Mouse (Mus musculus) forebrain, embryonic 14.5 days (tissue): ENCODE data around the gene Orm3. TPM values are rescaled to one million over a fixed set of nuclear protein-coding genes. Genes with fewer than 3 reads are reported as not detected.

Experiments used
- ATAC-seq: fragments of 200-750 bp; cut with Nextera tagmentation; 2 replicates; pipeline ENCODE4 v1.8.0; 2017; ENCODE audit warnings: mild to moderate bottlenecking, moderate library complexity
- DNase-seq: peaks from one replicate; pipeline ENCODE4 v3.0.0-alpha.2; 2015; ENCODE audit warnings: low spot score
- H3K27ac ChIP-seq: fragments of 300-500 bp; sonication (generic); 2 replicates; pipeline ENCODE4 v1.5.1; 2014; ENCODE audit warnings: low read depth, mild to moderate bottlenecking, control low read depth, low read length, moderate library complexity
- H3K27me3 ChIP-seq: fragments of 300-500 bp; sonication (generic); replicated peaks from 2 replicates; pipeline ENCODE4 v1.6.1; 2014; ENCODE audit warnings: low read length, control low read depth, mixed read lengths; ENCODE audit not compliant: control insufficient read depth, insufficient read depth
- H3K36me3 ChIP-seq: fragments of 300-500 bp; sonication (generic); 2 replicates; pipeline ENCODE4 v1.6.1; 2014; ENCODE audit warnings: low read length, control low read depth; ENCODE audit not compliant: control insufficient read depth, insufficient read depth
- H3K4me1 ChIP-seq: fragments of 300-500 bp; sonication (generic); 2 replicates; pipeline ENCODE4 v1.6.1; 2014; ENCODE audit warnings: antibody characterized with exemption, low read length, control low read depth; ENCODE audit not compliant: control insufficient read depth, insufficient read depth
- H3K4me2 ChIP-seq: fragments of 300-500 bp; sonication (generic); 2 replicates; pipeline ENCODE4 v1.6.1; 2014; ENCODE audit warnings: mild to moderate bottlenecking, control low read depth, low read length
- H3K4me3 ChIP-seq: fragments of 300-500 bp; sonication (generic); 2 replicates; pipeline ENCODE4 v1.5.1; 2014; ENCODE audit warnings: low read depth, low read length, control low read depth
- H3K9ac ChIP-seq: fragments of 300-500 bp; sonication (generic); 2 replicates; pipeline ENCODE4 v1.6.1; 2014; ENCODE audit warnings: mild to moderate bottlenecking, low read length, control low read depth, moderate library complexity
- H3K9me3 ChIP-seq: fragments of 300-500 bp; sonication (generic); replicated peaks from 2 replicates; pipeline ENCODE4 v1.6.1; 2016; ENCODE audit warnings: low read length, control low read depth, mixed read lengths; ENCODE audit not compliant: control insufficient read depth
- WGBS: fragments of 180-500 bp; shearing (Covaris S2); extraction: QIAGEN DNeasy Blood & Tissue Kit; methylation state at CpG from one replicate; pipeline ENCODE4 v1.1.7; 2014; 5-methylcytosine and 5-hydroxymethylcytosine counted together
- polyA plus RNA-seq: library from polyadenylated mRNA; unstranded; fragments of >200 nt; fragmentation: Nextera tagmentation; extraction: Ambion mirVana; gene quantifications from 2 replicates; pipeline ENCODE4 v1.2.1, GENCODE M21; 2014

The Orm3 gene
- polyA plus RNA-seq, 1 experiment from 2014 or later, result not detected

- H3K9ac ChIP-seq, result no peak overlapping the region
- H3K27ac ChIP-seq, result no peak overlapping the region
- 65% methylated on average over 7 of the region's 7 CpGs for WGBS
- H3K4me2 ChIP-seq, result no peak overlapping the region
- H3K4me1 ChIP-seq, result no peaks in the 10 kb centered on the region
- no peak for ATAC-seq
- no peak overlapping the region for H3K4me3 ChIP-seq
- H3K27me3 ChIP-seq, result no peaks in the 10 kb centered on the region
- H3K9me3 ChIP-seq, result no peaks in the 10 kb centered on the region
- H3K36me3 ChIP-seq, result peaks cover 100% of the 10 kb centered on the region
- DNase-seq, result no peak
These were observed 21.5 kb downstream of the Orm3 start for GRCm38 (mm10) chr4:63377483-63377882.

DNA sequence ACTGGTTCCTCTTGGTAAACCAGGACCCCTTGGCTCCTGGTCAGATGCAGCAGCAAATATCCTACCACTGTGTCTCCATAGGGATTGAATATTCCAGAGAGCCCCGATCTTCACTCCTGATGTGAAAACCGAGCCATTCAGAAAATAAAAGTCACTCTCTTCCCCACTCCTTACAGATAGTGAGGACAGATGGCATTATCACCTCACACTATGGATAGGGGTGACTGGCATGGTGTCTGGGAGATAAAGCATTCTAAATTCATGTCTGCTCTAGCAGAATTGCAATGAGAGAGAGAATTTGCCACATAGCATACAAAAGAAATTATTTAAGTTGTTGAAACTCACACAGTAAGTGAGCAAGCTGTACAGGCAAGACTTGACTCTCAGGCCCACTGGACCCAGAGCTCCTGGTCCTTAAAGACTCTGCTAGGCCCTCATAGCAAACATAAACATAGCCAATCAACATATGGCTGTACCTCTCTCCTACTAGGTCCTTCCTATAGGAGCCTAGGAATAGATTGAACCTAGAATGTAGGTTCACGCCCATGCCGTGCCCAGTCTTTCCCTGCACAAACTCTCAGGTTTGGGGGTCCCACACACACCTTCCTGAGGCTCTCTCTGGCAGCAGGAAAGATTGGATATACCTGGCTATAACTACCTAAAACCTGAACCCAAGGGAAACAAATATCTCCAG lies 26.9 kb downstream of the Orm3 start:
- Histone ChIP-seq H3K36me3 (peaks cover 90% of the 10 kb centered on the region), H3K9me3 (no peaks in the 10 kb centered on the region), H3K9ac (no peak overlapping the region), H3K4me1 (0 out of 2 replicates have a peak, but pooled peaks cover under 1% of the 10 kb centered on the region), H3K4me2 (no peak overlapping the region), H3K4me3 (no peak overlapping the region), H3K27me3 (no peaks in the 10 kb centered on the region), H3K27ac (no peak overlapping the region)
- DNase-seq, result no peak
- 90% methylated on average over 4 of the region's 4 CpGs for WGBS
- ATAC-seq, result no peak

DNA sequence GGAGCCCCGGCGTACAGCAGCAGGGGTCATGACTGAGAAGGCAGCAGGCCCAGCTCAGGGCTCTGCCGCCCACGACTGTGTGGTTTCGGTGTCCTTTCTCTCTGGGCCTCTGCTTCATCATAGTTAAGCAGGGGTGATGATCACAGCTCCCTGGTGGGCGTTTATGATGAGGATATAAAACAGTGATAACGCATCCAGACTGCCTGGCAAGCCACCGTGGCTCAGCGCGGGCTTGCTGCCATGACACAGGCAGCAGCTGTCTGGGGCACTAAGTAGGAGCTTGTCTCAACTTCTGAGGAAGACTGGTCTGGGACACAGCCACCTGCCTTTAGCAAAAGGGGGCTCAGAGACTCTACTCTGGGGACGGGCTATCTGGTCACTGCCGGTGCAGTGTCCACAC lies 27.5 kb downstream of the Orm3 start:
- no peak overlapping the region for H3K4me3 ChIP-seq
- no peaks in the 10 kb centered on the region for H3K9me3 ChIP-seq
- no peak overlapping the region for H3K9ac ChIP-seq
- no peak overlapping the region for H3K27ac ChIP-seq
- H3K36me3 ChIP-seq, result peaks cover 83% of the 10 kb centered on the region
- H3K4me1 ChIP-seq, result 0 out of 2 replicates have a peak, but pooled peaks cover 7% of the 10 kb centered on the region
- H3K4me2 ChIP-seq, result no peak overlapping the region
- no peaks in the 10 kb centered on the region for H3K27me3 ChIP-seq
- no peak for ATAC-seq
- WGBS, result 71% methylated on average over 12 of the region's 12 CpGs
- no peak for DNase-seq

DNA sequence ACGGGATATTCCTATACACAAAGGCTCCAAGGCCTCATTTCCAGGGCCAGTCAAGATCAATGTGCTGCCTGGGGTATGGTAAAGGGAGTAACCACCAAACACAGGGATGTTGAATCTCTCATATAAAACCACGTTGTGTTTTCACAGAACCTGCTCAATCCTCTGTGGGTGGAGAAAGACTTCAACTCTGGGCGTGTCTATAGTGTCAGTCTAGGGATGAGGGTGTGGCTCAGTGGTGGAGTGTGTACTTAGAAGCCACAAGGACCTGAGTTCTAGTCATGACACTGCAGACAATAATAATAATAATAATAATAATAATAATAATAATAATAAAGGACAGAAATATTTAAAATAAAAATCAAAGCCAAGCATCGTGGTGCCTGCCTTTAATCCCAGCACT lies 28.3 kb downstream of the Orm3 start:
- Histone ChIP-seq H3K9me3 (no peaks in the 10 kb centered on the region), H3K9ac (no peak overlapping the region), H3K27ac (no peak overlapping the region), H3K27me3 (no peaks in the 10 kb centered on the region), H3K36me3 (peaks cover 75% of the 10 kb centered on the region), H3K4me1 (peaks cover 14% of the 10 kb centered on the region), H3K4me2 (no peak overlapping the region), H3K4me3 (no peak overlapping the region)
- ATAC-seq (no peak), DNase-seq (no peak)
- 88% methylated on average over 4 of the region's 4 CpGs for WGBS

DNA sequence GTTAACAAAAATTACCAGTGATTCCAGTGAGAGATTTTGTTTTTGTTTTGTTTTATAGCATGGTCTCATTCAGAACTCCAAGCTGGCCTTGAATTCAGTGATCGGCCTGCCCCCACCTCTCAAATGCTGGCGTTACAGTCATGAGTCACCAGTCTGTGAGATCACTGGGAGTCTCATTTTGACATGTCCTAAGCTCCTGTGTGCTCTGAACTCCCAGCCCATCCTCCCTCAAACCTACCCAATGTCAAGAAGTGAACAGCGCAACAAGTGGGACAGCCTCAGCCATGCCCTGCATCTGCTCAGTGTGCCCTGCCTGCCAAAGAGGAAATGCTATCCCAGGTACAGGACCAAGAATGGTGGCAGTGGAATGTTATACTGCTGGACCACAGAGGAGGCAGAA lies 29.3 kb downstream of the Orm3 start:
- Histone ChIP-seq H3K27me3 (no peaks in the 10 kb centered on the region), H3K9me3 (no peaks in the 10 kb centered on the region), H3K4me1 (peaks cover 24% of the 10 kb centered on the region), H3K4me3 (no peak overlapping the region), H3K36me3 (peaks cover 68% of the 10 kb centered on the region), H3K4me2 (no peak overlapping the region), H3K9ac (no peak overlapping the region), H3K27ac (no peak overlapping the region)
- no peak for ATAC-seq
- no peak for DNase-seq
- WGBS, result 93% methylated on average over 3 of the region's 3 CpGs

GRCm38 (mm10) chr4:63385784-63386183 lies 29.8 kb downstream of the Orm3 start:
- WGBS, result 58% methylated on average over 11 of the region's 11 CpGs

DNA sequence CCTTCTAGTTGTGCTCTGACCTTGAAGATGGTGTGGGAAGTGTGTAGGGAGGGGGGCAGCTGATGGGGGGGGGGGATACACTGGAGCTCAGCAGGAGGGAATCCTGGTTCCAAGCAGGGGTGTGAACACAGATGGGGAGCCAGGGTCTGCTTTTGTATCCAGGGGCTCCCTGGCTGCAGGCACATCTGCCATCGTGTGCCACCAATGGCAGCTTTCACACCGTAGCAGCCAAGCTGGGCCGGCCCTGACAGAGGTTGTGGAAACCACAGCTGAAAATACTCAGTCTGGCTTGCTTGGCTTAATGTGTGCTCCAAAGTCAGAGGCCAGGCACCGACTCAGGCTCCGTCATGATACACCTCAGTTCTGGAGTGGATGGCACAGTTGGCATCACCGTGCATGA lies 32.1 kb downstream of the Orm3 start:
- Histone ChIP-seq H3K9me3 (no peaks in the 10 kb centered on the region), H3K4me2 (no peak overlapping the region), H3K27me3 (no peaks in the 10 kb centered on the region), H3K4me1 (peaks cover 32% of the 10 kb centered on the region), H3K4me3 (no peak overlapping the region), H3K9ac (no peak overlapping the region), H3K36me3 (peaks cover 60% of the 10 kb centered on the region), H3K27ac (peak overlapping the region; percentile 94; the same call in 1 of the 2 replicates)
- no peak for ATAC-seq
- 50% methylated on average over 6 of the region's 6 CpGs for WGBS
- DNase-seq, result peak; percentile 52

More at GRCm38 (mm10) chr4:63385784-63386183, 29.8 kb downstream of the Orm3 start:
- Histone ChIP-seq H3K27me3 (no peaks in the 10 kb centered on the region), H3K4me1 (peaks cover 29% of the 10 kb centered on the region), H3K36me3 (peaks cover 68% of the 10 kb centered on the region), H3K9ac (no peak overlapping the region), H3K4me2 (no peak overlapping the region), H3K27ac (no peak overlapping the region), H3K4me3 (no peak overlapping the region), H3K9me3 (no peaks in the 10 kb centered on the region)
- DNase-seq (no peak), ATAC-seq (no peak)

DNA sequence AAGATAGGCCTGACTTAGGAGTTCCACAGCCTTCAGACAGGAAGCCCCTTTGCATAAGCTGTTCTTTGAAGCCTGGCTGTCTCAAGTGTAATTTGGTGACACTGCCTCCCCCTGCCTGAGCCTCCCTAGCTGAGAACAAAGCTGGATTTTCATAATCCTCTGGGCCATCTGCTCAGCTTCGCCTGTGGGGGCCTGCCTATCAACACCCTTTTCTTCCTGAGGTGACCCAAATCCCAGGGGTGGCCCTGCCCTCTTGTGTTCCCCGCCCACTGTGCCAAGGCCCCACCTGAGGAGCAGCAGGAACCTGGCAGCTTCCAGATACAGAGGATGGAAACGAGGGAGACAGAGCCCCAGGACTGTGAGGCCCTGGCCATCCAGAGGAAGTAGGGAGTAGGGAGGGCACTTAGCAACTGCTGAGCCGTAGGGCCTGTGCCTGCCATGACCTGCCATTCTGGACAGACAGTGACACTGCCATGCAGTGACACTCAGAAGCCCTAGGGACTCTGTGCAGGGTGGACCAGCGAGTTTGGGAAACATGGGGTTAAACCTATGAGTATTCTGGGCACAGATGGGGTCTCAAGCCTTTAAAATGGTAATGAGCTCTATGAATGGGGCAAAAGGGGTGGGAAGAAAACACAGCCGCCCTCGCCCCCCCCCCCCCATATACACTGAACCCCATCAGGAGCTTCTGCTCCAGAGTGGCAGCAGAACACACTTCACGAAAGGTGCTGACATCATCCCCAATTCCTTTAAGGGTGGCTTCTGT lies 33.3 kb downstream of the Orm3 start:
- H3K27me3 ChIP-seq, result no peaks in the 10 kb centered on the region
- H3K27ac ChIP-seq, result peak overlapping the region; percentile 94
- ATAC-seq (peak; percentile 86), DNase-seq (peak; percentile 82)
- peak overlapping the region; percentile 42; the same call in 1 of the 2 replicates for H3K9ac ChIP-seq
- peaks cover 59% of the 10 kb centered on the region for H3K36me3 ChIP-seq
- WGBS, result 4% methylated on average over 8 of the region's 8 CpGs
- H3K4me1 ChIP-seq, result peaks cover 32% of the 10 kb centered on the region
- H3K4me3 ChIP-seq, result no peak overlapping the region
- H3K4me2 ChIP-seq, result peak overlapping the region; percentile 24; the same call in 1 of the 2 replicates
- no peaks in the 10 kb centered on the region for H3K9me3 ChIP-seq
